Mouse (Mus musculus) embryonic fibroblast, embryonic 13.5 days (primary cell): ENCODE results near the gene Ppig.

Source experiments
- CTCF ChIP-seq: IDR thresholded peaks from 2 replicates; pipeline ENCODE4 v1.5.1; 2011; ENCODE audit warnings: mild to moderate bottlenecking, control low read depth, low read length, moderate library complexity, borderline replicate concordance; ENCODE audit not compliant: insufficient read depth
- POLR2A ChIP-seq: IDR thresholded peaks from 2 replicates; pipeline ENCODE4 v1.6.1; 2011; ENCODE audit warnings: low read depth, mild to moderate bottlenecking, control low read depth, low read length, moderate library complexity

- no peak for TF ChIP-seq POLR2A
- no peak for TF ChIP-seq CTCF
Observed at GRCm38 (mm10) chr2:69693501-69693900, 28.8 kb upstream of the Ppig start.
